Mouse (Mus musculus): ENCODE data around the gene Clpb.
A peak's percentile ranks its signal among the peaks of the same experiment; 100 is the strongest.

Clpb gene

GRCm38 (mm10) chr7:101822836-101823757, 159.7 kb downstream of the Clpb start:
- DNase-seq: peak; percentile 64 to 71

GRCm38 (mm10) chr7:101823758-101824630, 160.6 kb downstream of the Clpb start:
- no peak for DNase-seq

GRCm38 (mm10) chr7:101830373-101830772, 166.9 kb downstream of the Clpb start:
- DNase-seq: no peak

GRCm38 (mm10) chr7:101831437-101831836, 168.0 kb downstream of the Clpb start:
- no peak for DNase-seq

- DNase-seq: no peak
Observed at GRCm38 (mm10) chr7:101832372-101832771, 168.9 kb downstream of the Clpb start.

- no peak for DNase-seq
Observed at GRCm38 (mm10) chr7:101833352-101833751, 169.9 kb downstream of the Clpb start.

- DNase-seq: peak in 1 of 2 experiments; percentile 21
Observed at GRCm38 (mm10) chr7:101833916-101834584, 170.6 kb downstream of the Clpb start.

GRCm38 (mm10) chr7:101834903-101835302, 171.5 kb downstream of the Clpb start:
- DNase-seq: no peak

GRCm38 (mm10) chr7:101835457-101836109, 172.2 kb downstream of the Clpb start:
- DNase-seq: no peak

GRCm38 (mm10) chr7:101836271-101837153, 173.1 kb downstream of the Clpb start:
- peak; percentile 89 to 93 for DNase-seq

- no peak for DNase-seq
Observed at GRCm38 (mm10) chr7:101837154-101837605, 173.7 kb downstream of the Clpb start.

- peak; percentile 93 to 96 for DNase-seq
Observed at GRCm38 (mm10) chr7:101837606-101838471, 174.4 kb downstream of the Clpb start, which contains the start of gene Inppl1. Gene Inppl1 (minus strand): TSS chr7:101838229.

- no peak for DNase-seq
Observed at GRCm38 (mm10) chr7:101844186-101844585, 180.8 kb downstream of the Clpb start.
